Mouse (Mus musculus) MEL (cell line): ENCODE results near the gene Gm49661. TPM values are rescaled to one million over a fixed set of nuclear protein-coding genes. Genes with fewer than 3 reads are reported as not detected.

Source experiments
- DNase-seq: peaks from one replicate; pipeline ENCODE4 v3.0.0; 2011; ENCODE audit warnings: low read depth, low spot score
- H3K27ac ChIP-seq: 2 replicates; pipeline ENCODE4 v1.5.1; 2012; ENCODE audit warnings: low read depth, mild to moderate bottlenecking, control low read depth, low read length, moderate library complexity; ENCODE audit not compliant: control insufficient read depth
- H3K27me3 ChIP-seq, 2 experiments: fragments of 150-350 bp in 1 of 2; sonication (generic) in 1 of 2; 2 replicates each; pipeline ENCODE4 v1.6.1; 2012; ENCODE audit warnings: low read length in 2 of 2, mild to moderate bottlenecking in 2 of 2, improper control_type of control experiment in 1 of 2, moderate library complexity in 1 of 2; ENCODE audit not compliant: insufficient read depth in 2 of 2, control insufficient read depth in 1 of 2
- H3K36me3 ChIP-seq, 2 experiments: 2 replicates each; pipeline ENCODE4 v1.6.1; 2012 to 2014; ENCODE audit warnings: low read length in 2 of 2, improper control_type of control experiment in 1 of 2, inconsistent platforms in 1 of 2, mild to moderate bottlenecking in 1 of 2; ENCODE audit not compliant: insufficient read depth in 2 of 2, control insufficient read depth in 1 of 2
- H3K4me1 ChIP-seq, 2 experiments: fragments of 150-350 bp in 1 of 2; sonication (generic) in 1 of 2; 2 replicates each; pipeline ENCODE4 v1.6.1; 2012; ENCODE audit warnings: low read length in 2 of 2, improper control_type of control experiment in 1 of 2, mild to moderate bottlenecking in 1 of 2; ENCODE audit not compliant: insufficient read depth in 2 of 2, control insufficient read depth in 1 of 2
- H3K4me3 ChIP-seq, 2 experiments: fragments of 150-350 bp in 1 of 2; sonication (generic) in 1 of 2; 2 replicates each; pipeline ENCODE4 v1.5.1; 2012; ENCODE audit warnings: low read depth in 2 of 2, low read length in 2 of 2, mild to moderate bottlenecking in 2 of 2, moderate library complexity in 2 of 2, control low read depth in 1 of 2, improper control_type of control experiment in 1 of 2; ENCODE audit not compliant: control insufficient read depth in 1 of 2, insufficient read depth in 1 of 2
- H3K79me2 ChIP-seq: 2 replicates; pipeline ENCODE4 v1.6.1; 2012; ENCODE audit warnings: mild to moderate bottlenecking, low read length, moderate library complexity; ENCODE audit not compliant: control insufficient read depth, poor library complexity, insufficient read depth
- H3K9ac ChIP-seq: 2 replicates; pipeline ENCODE4 v1.6.1; 2012; ENCODE audit warnings: low read depth, mild to moderate bottlenecking, control low read depth, low read length, moderate library complexity; ENCODE audit not compliant: control insufficient read depth, poor library complexity, severe bottlenecking
- H3K9me3 ChIP-seq: fragments of 150-350 bp; sonication (generic); replicated peaks from 2 replicates; pipeline ENCODE4 v1.6.1; 2012; ENCODE audit warnings: mild to moderate bottlenecking, low read length, improper control_type of control experiment, moderate library complexity; ENCODE audit not compliant: insufficient read depth
- BHLHE40 ChIP-seq: IDR thresholded peaks from 2 replicates; pipeline ENCODE4 v1.6.1; 2012; ENCODE audit warnings: low read depth, mild to moderate bottlenecking, inconsistent platforms, low read length, improper control_type of control experiment, borderline replicate concordance
- CHD1 ChIP-seq: IDR thresholded peaks from 2 replicates; pipeline ENCODE4 v1.6.1; 2012; ENCODE audit warnings: low read depth, mild to moderate bottlenecking, inconsistent platforms, low read length, improper control_type of control experiment
- CHD2 ChIP-seq: IDR thresholded peaks from 2 replicates; pipeline ENCODE4 v1.6.1; 2011; ENCODE audit warnings: low read length, improper control_type of control experiment
- CTCF ChIP-seq, 3 experiments: IDR thresholded peaks in 2 of 3; conservative IDR thresholded peaks in 1 of 3; 2 replicates each; pipeline ENCODE4 v1.5.1; 2011 to 2012; ENCODE audit warnings: low read length in 3 of 3, low read depth in 2 of 3, mild to moderate bottlenecking in 2 of 3, improper control_type of control experiment in 1 of 3, inconsistent platforms in 1 of 3, mixed read lengths in 1 of 3, moderate library complexity in 1 of 3; ENCODE audit not compliant: control insufficient read depth in 1 of 3, insufficient read depth in 1 of 3, poor library complexity in 1 of 3, severe bottlenecking in 1 of 3
- ELF1 ChIP-seq: IDR thresholded peaks from 2 replicates; pipeline ENCODE4 v1.6.1; 2014; ENCODE audit warnings: low read depth, mild to moderate bottlenecking, inconsistent platforms, low read length, improper control_type of control experiment, moderate library complexity
- EP300 ChIP-seq, 2 experiments: IDR thresholded peaks; 2 replicates each; pipeline ENCODE4 v1.6.1; 2011; ENCODE audit warnings: improper control_type of control experiment in 2 of 2, low read length in 2 of 2, low read depth in 1 of 2, mild to moderate bottlenecking in 1 of 2
- ETS1 ChIP-seq: IDR thresholded peaks from 2 replicates; pipeline ENCODE4 v1.6.1; 2012; ENCODE audit warnings: low read depth, mild to moderate bottlenecking, inconsistent platforms, low read length, improper control_type of control experiment, moderate library complexity
- GABPA ChIP-seq: IDR thresholded peaks from 2 replicates; pipeline ENCODE4 v1.6.1; 2012; ENCODE audit warnings: low read depth, mild to moderate bottlenecking, inconsistent platforms, low read length, improper control_type of control experiment, moderate library complexity
- GATA1 ChIP-seq: IDR thresholded peaks from 2 replicates; pipeline ENCODE4 v1.6.1; 2011; ENCODE audit warnings: low read depth, low read length, improper control_type of control experiment
- HCFC1 ChIP-seq: IDR thresholded peaks from 2 replicates; pipeline ENCODE4 v1.6.1; 2012; ENCODE audit warnings: low read depth, mild to moderate bottlenecking, inconsistent platforms, low read length, improper control_type of control experiment, moderate library complexity
- JUND ChIP-seq: IDR thresholded peaks from 2 replicates; pipeline ENCODE4 v1.6.1; 2011; ENCODE audit warnings: low read depth, mild to moderate bottlenecking, improper control_type of control experiment, low read length
- KAT2A ChIP-seq: conservative IDR thresholded peaks from 2 replicates; pipeline ENCODE4 v1.6.1; 2012; ENCODE audit warnings: low read depth, low read length, improper control_type of control experiment, inconsistent platforms
- MAFK ChIP-seq: IDR thresholded peaks from 2 replicates; pipeline ENCODE4 v1.6.1; 2011; ENCODE audit warnings: low read depth, mild to moderate bottlenecking, low read length, improper control_type of control experiment, borderline replicate concordance
- MAX ChIP-seq: IDR thresholded peaks from 2 replicates; pipeline ENCODE4 v1.6.1; 2011; ENCODE audit warnings: low read length, improper control_type of control experiment
- MAZ ChIP-seq: IDR thresholded peaks from 2 replicates; pipeline ENCODE4 v1.6.1; 2012; ENCODE audit warnings: low read depth, mild to moderate bottlenecking, inconsistent platforms, low read length, improper control_type of control experiment
- MEF2A ChIP-seq: IDR thresholded peaks from 2 replicates; pipeline ENCODE4 v1.6.1; 2014; ENCODE audit warnings: low read depth, mild to moderate bottlenecking, inconsistent platforms, low read length, improper control_type of control experiment; ENCODE audit not compliant: poor library complexity, insufficient replicate concordance, severe bottlenecking; ENCODE audit errors: extremely low read depth
- MXI1 ChIP-seq: IDR thresholded peaks from 2 replicates; pipeline ENCODE4 v1.6.1; 2011; ENCODE audit warnings: mild to moderate bottlenecking, low read depth, low read length, improper control_type of control experiment
- MYB ChIP-seq: IDR thresholded peaks from 2 replicates; pipeline ENCODE4 v1.6.1; 2011; ENCODE audit warnings: mild to moderate bottlenecking, low read depth, low read length, improper control_type of control experiment
- MYC ChIP-seq: IDR thresholded peaks from 2 replicates; pipeline ENCODE4 v1.6.1; 2011; ENCODE audit warnings: low read depth, mild to moderate bottlenecking, low read length, improper control_type of control experiment, moderate library complexity
- NELFE ChIP-seq: IDR thresholded peaks from 2 replicates; pipeline ENCODE4 v1.6.1; 2011; ENCODE audit warnings: low read depth, low read length, improper control_type of control experiment
- NRF1 ChIP-seq: IDR thresholded peaks from 2 replicates; pipeline ENCODE4 v1.6.1; 2014; ENCODE audit warnings: low read depth, mild to moderate bottlenecking, inconsistent platforms, low read length, improper control_type of control experiment, moderate library complexity; ENCODE audit not compliant: poor library complexity, insufficient read depth, severe bottlenecking
- POLR2A ChIP-seq, 2 experiments: IDR thresholded peaks; 2 replicates each; pipeline ENCODE4 v1.6.1; 2011 to 2012; ENCODE audit warnings: low read length in 2 of 2, mild to moderate bottlenecking in 2 of 2, control low read depth in 1 of 2, improper control_type of control experiment in 1 of 2, low read depth in 1 of 2, moderate library complexity in 1 of 2; ENCODE audit not compliant: control insufficient read depth in 1 of 2, insufficient read depth in 1 of 2, poor library complexity in 1 of 2
- POLR2AphosphoS2 ChIP-seq: IDR thresholded peaks from 2 replicates; pipeline ENCODE4 v1.6.1; 2011; ENCODE audit warnings: low read length, improper control_type of control experiment
- POLR2AphosphoS5 ChIP-seq: IDR thresholded peaks from 2 replicates; pipeline ENCODE4 v1.6.1; 2012; ENCODE audit warnings: low read depth, borderline replicate concordance, mild to moderate bottlenecking, inconsistent platforms, low read length, moderate library complexity, mixed read lengths
- RAD21 ChIP-seq: IDR thresholded peaks from 2 replicates; pipeline ENCODE4 v1.6.1; 2011; ENCODE audit warnings: mild to moderate bottlenecking, low read depth, low read length, improper control_type of control experiment
- RCOR1 ChIP-seq: IDR thresholded peaks from 2 replicates; pipeline ENCODE4 v1.6.1; 2012; ENCODE audit warnings: low read depth, mild to moderate bottlenecking, inconsistent platforms, low read length, improper control_type of control experiment
- SIN3A ChIP-seq: IDR thresholded peaks from 2 replicates; pipeline ENCODE4 v1.6.1; 2012; ENCODE audit warnings: low read length, improper control_type of control experiment, inconsistent platforms
- SMC3 ChIP-seq: IDR thresholded peaks from 2 replicates; pipeline ENCODE4 v1.6.1; 2011; ENCODE audit warnings: low read depth, low read length, improper control_type of control experiment
- TAL1 ChIP-seq: IDR thresholded peaks from 2 replicates; pipeline ENCODE4 v1.6.1; 2012; ENCODE audit warnings: mild to moderate bottlenecking, inconsistent platforms, low read length, moderate library complexity, mixed read lengths
- TBP ChIP-seq: IDR thresholded peaks from 2 replicates; pipeline ENCODE4 v1.8.0; 2011; ENCODE audit warnings: low read depth, low read length, improper control_type of control experiment
- TCF12 ChIP-seq: IDR thresholded peaks from 2 replicates; pipeline ENCODE4 v1.6.1; 2014; ENCODE audit warnings: low read depth, mild to moderate bottlenecking, inconsistent platforms, low read length, improper control_type of control experiment, moderate library complexity
- UBTF ChIP-seq: IDR thresholded peaks from 2 replicates; pipeline ENCODE4 v1.6.1; 2012; ENCODE audit warnings: low read depth, mild to moderate bottlenecking, inconsistent platforms, low read length, improper control_type of control experiment, moderate library complexity, borderline replicate concordance; ENCODE audit not compliant: insufficient read depth
- USF1 ChIP-seq: IDR thresholded peaks from 2 replicates; pipeline ENCODE4 v1.6.1; 2014; ENCODE audit warnings: low read depth, mild to moderate bottlenecking, inconsistent platforms, low read length, improper control_type of control experiment, moderate library complexity
- USF2 ChIP-seq, 2 experiments: IDR thresholded peaks; 2 replicates each; pipeline ENCODE4 v1.6.1; 2011 to 2012; ENCODE audit warnings: improper control_type of control experiment in 2 of 2, low read length in 2 of 2, borderline replicate concordance in 1 of 2, inconsistent platforms in 1 of 2, low read depth in 1 of 2, mild to moderate bottlenecking in 1 of 2; ENCODE audit not compliant: insufficient read depth in 1 of 2
- ZC3H11A ChIP-seq: IDR thresholded peaks from 2 replicates; pipeline ENCODE4 v1.6.1; 2012; ENCODE audit warnings: low read depth, mild to moderate bottlenecking, inconsistent platforms, low read length, improper control_type of control experiment
- ZKSCAN1 ChIP-seq: IDR thresholded peaks from 2 replicates; pipeline ENCODE4 v1.6.1; 2012; ENCODE audit warnings: low read depth, mild to moderate bottlenecking, inconsistent platforms, low read length, improper control_type of control experiment, moderate library complexity
- ZMIZ1 ChIP-seq: IDR thresholded peaks from 2 replicates; pipeline ENCODE4 v1.6.1; 2012; ENCODE audit warnings: low read depth, mild to moderate bottlenecking, inconsistent platforms, low read length, improper control_type of control experiment, moderate library complexity
- ZNF384 ChIP-seq: IDR thresholded peaks from 2 replicates; pipeline ENCODE4 v1.6.1; 2012; ENCODE audit warnings: low read depth, mild to moderate bottlenecking, inconsistent platforms, low read length, improper control_type of control experiment
- polyA plus RNA-seq, 2 experiments: library from polyadenylated mRNA; stranded (reverse) in 1 of 2; unstranded in 1 of 2; fragments of >175 nt in 1 of 2; fragments of >200 nt in 1 of 2; gene quantifications; 2 replicates each; pipeline versions ENCODE4 v1.2.1 to v1.2.4; 2012; ENCODE audit warnings: low replicate concordance in 2 of 2, low read depth in 1 of 2; ENCODE audit not compliant: insufficient read length in 2 of 2, insufficient read depth in 1 of 2, missing spikeins in 1 of 2
- total RNA-seq: library from RNA; depleted of rRNA; stranded (reverse); fragments of 300-350 nt; gene quantifications from 2 replicates; pipeline ENCODE4 v1.2.3, GENCODE M21; 2012

Gm49661 gene
- total and polyA plus RNA-seq, 3 experiments = 4.7 TPM; not detected in 2

DNA sequence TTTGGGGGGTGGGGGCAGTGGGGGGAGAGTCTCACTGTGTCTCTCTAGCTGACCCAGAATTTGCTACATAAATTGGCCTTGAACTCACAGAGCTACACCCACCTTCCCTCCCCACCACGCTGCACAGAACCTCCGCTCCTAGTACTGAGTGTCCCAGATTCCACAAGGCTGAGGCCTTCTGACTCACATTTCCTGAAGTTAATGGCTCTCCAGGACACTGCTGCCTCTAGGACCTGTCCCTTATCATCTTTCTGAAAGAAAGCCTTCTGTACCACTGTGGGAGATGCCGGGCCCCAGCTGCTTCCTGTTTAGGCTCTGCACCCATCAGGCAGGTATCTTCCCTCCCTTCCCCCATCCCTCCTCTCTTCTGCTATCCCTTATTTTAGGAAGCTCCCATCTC is 2.6 kb downstream of the Gm49661 start:
- Histone ChIP-seq H3K9me3 (no peaks in the 10 kb centered on the region), H3K4me1 (peaks cover 5 to 32% of the 10 kb centered on the region in 2 experiments), H3K27me3 (no peaks in the 10 kb centered on the region), H3K36me3 (peaks cover 1 to 24% of the 10 kb centered on the region in 2 experiments), H3K27ac (peak overlapping the region; percentile 64), H3K9ac (peak overlapping the region; percentile 47), H3K4me3 (peak overlapping the region; percentile 25 to 30), H3K79me2 (peaks cover 19% of the 10 kb centered on the region)
- DNase-seq = peak; percentile 78
- TF ChIP-seq TAL1 (peak; percentile 80), MXI1 (peak; percentile 61), CHD2 (peak; percentile 42; the same call in 1 of the 2 replicates), MAFK (no peak), BHLHE40 (no peak), RAD21 (no peak), ELF1 (peak; percentile 68), MYC (0 out of 2 replicates have a peak, but pooled peaks have one; percentile 21), NELFE (no peak), MAX (peak; percentile 28; the same call in 1 of the 2 replicates), ZMIZ1 (peak; percentile 49; the same call in 1 of the 2 replicates), SMC3 (no peak), POLR2A (IDR thresholded peaks at IDR 0.05; ENCODE audit: control insufficient read depth in 1 of 2, insufficient read depth in 1 of 2, low read depth in 1 of 2, low read length in 2 of 2, poor library complexity in 1 of 2) (no peak), RCOR1 (peak; percentile 61), GATA1 (0 out of 2 replicates have a peak, but pooled peaks have one; percentile 35), TBP (no peak), USF2 (IDR thresholded peaks at IDR 0.05; ENCODE audit: borderline replicate concordance in 1 of 2, insufficient read depth in 1 of 2, low read depth in 1 of 2, low read length in 2 of 2) (no peak), GABPA (no peak), JUND (no peak), CHD1 (no peak), POLR2AphosphoS2 (no peak), HCFC1 (no peak), MEF2A (no peak), ZNF384 (no peak), NRF1 (no peak), EP300 (IDR thresholded peaks at IDR 0.05; ENCODE audit: low read depth in 1 of 2, low read length in 2 of 2) (peak; percentile 67 to 74), MYB (no peak; the same call in 1 of the 2 replicates), SIN3A (peak; percentile 89), ZC3H11A (no peak; the same call in 1 of the 2 replicates), CTCF (IDR thresholded peaks at IDR 0.05 in 2 of 3, conservative IDR thresholded peaks at IDR 0.05 in 1 of 3; ENCODE audit: control insufficient read depth in 1 of 3, insufficient read depth in 1 of 3, low read depth in 2 of 3, low read length in 3 of 3, poor library complexity in 1 of 3, severe bottlenecking in 1 of 3) (no peak), UBTF (no peak), USF1 (no peak), ETS1 (peak; percentile 96), POLR2AphosphoS5 (no peak), TCF12 (peak; percentile 83), ZKSCAN1 (no peak), KAT2A (no peak), MAZ (peak; percentile 46; the same call in 1 of the 2 replicates)
